Mouse (Mus musculus) intestine, embryonic 14.5 days (tissue): ENCODE measurements around the gene Vmn1r1. TPM values are rescaled to one million over a fixed set of nuclear protein-coding genes. Genes with fewer than 3 reads are reported as not detected.

ENCODE experiments used
- ATAC-seq: fragments of 200-750 bp; cut with Nextera tagmentation; replicated peaks from 2 replicates; pipeline ENCODE4 v1.8.0; 2017; ENCODE audit warnings: low read depth, moderate number of reproducible peaks, moderate TSS enrichment, moderate library complexity; ENCODE audit not compliant: low FRiP score, low TSS enrichment
- DNase-seq: peaks from one replicate; pipeline ENCODE4 v3.0.0-alpha.2; 2018; ENCODE audit warnings: low spot score
- H3K27ac ChIP-seq: fragments of 300-500 bp; sonication (generic); 2 replicates; pipeline ENCODE4 v1.5.1; 2014; ENCODE audit warnings: low read depth, mild to moderate bottlenecking, control low read depth
- H3K27me3 ChIP-seq: fragments of 300-500 bp; sonication (generic); replicated peaks from 2 replicates; pipeline ENCODE4 v1.6.1; 2014; ENCODE audit warnings: low read length, control low read depth; ENCODE audit not compliant: control insufficient read depth, insufficient read depth
- H3K36me3 ChIP-seq: fragments of 300-500 bp; sonication (generic); 2 replicates; pipeline ENCODE4 v1.6.1; 2014; ENCODE audit warnings: low read length, control low read depth; ENCODE audit not compliant: control insufficient read depth, insufficient read depth
- H3K4me1 ChIP-seq: fragments of 300-500 bp; sonication (generic); replicated peaks from 2 replicates; pipeline ENCODE4 v1.6.1; 2014; ENCODE audit warnings: low read length, control low read depth, mixed read lengths; ENCODE audit not compliant: control insufficient read depth, insufficient read depth
- H3K4me2 ChIP-seq: fragments of 300-500 bp; sonication (generic); 2 replicates; pipeline ENCODE4 v1.6.1; 2014; ENCODE audit warnings: low read length
- H3K4me3 ChIP-seq: fragments of 300-500 bp; sonication (generic); 2 replicates; pipeline ENCODE4 v1.5.1; 2014; ENCODE audit warnings: low read depth, low read length, control low read depth, mixed read lengths
- H3K9ac ChIP-seq: fragments of 300-500 bp; sonication (generic); 2 replicates; pipeline ENCODE4 v1.6.1; 2014; ENCODE audit warnings: mild to moderate bottlenecking, low read length
- H3K9me3 ChIP-seq: fragments of 300-500 bp; sonication (generic); 2 replicates; pipeline ENCODE4 v1.6.1; 2016; ENCODE audit warnings: low read length, control low read depth; ENCODE audit not compliant: control insufficient read depth
- WGBS: fragments of 180-500 bp; shearing (Covaris S2); extraction: QIAGEN DNeasy Blood & Tissue Kit; methylation state at CpG from one replicate; pipeline ENCODE4 v1.1.7; 2014; 5-methylcytosine and 5-hydroxymethylcytosine counted together
- polyA plus RNA-seq: library from polyadenylated mRNA; unstranded; fragments of >200 nt; fragmentation: Nextera tagmentation; extraction: Ambion mirVana; gene quantifications from 2 replicates; pipeline ENCODE4 v1.2.1, GENCODE M21; 2014

The Vmn1r1 gene
- polyA plus RNA-seq, 1 experiment from 2014 or later: not detected

DNA sequence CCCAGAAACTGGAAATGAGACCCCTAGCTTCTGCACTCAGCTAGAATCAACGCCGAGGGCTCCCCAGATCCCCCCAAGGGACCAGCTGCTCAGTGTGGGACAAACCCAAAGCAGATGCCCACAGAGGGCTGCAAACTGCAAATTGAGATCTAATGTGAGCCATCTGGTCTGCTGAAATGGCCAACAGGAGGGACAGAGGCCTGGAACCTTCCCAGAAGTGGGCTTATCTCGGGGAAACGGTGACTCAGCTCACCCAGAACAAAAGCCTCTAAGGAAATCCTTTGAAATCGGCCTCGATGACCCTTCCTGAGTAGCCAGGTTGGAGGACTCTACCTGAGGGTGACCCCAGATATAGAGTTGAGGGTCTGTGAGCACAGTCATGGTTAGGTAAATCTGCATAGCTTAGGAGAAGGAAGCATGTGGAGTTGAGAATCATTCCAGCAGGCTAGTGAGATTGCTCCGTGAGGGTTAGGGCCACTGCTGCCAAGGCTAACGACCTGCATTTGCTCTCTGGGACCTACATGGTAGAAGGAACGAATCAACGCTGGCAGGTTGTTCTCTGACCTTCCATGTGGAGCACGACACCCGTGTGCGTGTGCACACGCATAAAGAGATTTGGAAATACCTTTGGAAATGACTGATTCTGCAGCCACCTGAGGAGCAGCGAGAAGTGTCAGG lies 53.4 kb downstream of the Vmn1r1 start:
- Histone ChIP-seq H3K9ac (no peak overlapping the region), H3K27ac (no peak overlapping the region), H3K36me3 (no peaks in the 10 kb centered on the region), H3K4me2 (no peak overlapping the region), H3K9me3 (no peaks in the 10 kb centered on the region), H3K27me3 (no peaks in the 10 kb centered on the region), H3K4me3 (no peak overlapping the region), H3K4me1 (peaks cover 10% of the 10 kb centered on the region)
- ATAC-seq (no peak), DNase-seq (no peak)
- 74% methylated on average over 15 of the region's 15 CpGs for whole genome bisulfite sequencing

DNA sequence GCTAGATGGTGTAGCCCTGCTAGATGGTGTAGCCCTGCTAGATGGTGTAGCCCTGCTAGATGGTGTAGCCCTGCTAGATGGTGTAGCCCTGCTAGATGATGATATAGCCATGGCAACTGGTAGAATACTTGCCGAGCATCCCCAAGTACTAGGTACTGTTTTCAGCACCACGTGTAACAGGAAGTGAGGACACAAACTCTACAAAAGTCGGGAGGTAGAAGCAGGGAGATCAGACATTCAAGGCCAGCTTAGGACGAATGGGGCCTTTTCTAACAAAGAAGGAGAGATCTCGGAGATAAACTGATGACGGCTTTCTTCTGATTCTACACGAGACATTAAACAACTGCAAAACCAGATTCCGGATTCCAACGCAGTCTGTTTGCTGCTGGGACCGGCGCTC lies 54.1 kb downstream of the Vmn1r1 start:
- H3K4me2 ChIP-seq: no peak overlapping the region
- H3K27ac ChIP-seq: no peak overlapping the region
- 87% methylated on average over 11 of the region's 11 CpGs for WGBS
- no peaks in the 10 kb centered on the region for H3K36me3 ChIP-seq
- peaks cover 10% of the 10 kb centered on the region for H3K4me1 ChIP-seq
- no peaks in the 10 kb centered on the region for H3K27me3 ChIP-seq
- H3K4me3 ChIP-seq: no peak overlapping the region
- no peaks in the 10 kb centered on the region for H3K9me3 ChIP-seq
- H3K9ac ChIP-seq: no peak overlapping the region
- ATAC-seq: no peak
- no peak for DNase-seq

DNA sequence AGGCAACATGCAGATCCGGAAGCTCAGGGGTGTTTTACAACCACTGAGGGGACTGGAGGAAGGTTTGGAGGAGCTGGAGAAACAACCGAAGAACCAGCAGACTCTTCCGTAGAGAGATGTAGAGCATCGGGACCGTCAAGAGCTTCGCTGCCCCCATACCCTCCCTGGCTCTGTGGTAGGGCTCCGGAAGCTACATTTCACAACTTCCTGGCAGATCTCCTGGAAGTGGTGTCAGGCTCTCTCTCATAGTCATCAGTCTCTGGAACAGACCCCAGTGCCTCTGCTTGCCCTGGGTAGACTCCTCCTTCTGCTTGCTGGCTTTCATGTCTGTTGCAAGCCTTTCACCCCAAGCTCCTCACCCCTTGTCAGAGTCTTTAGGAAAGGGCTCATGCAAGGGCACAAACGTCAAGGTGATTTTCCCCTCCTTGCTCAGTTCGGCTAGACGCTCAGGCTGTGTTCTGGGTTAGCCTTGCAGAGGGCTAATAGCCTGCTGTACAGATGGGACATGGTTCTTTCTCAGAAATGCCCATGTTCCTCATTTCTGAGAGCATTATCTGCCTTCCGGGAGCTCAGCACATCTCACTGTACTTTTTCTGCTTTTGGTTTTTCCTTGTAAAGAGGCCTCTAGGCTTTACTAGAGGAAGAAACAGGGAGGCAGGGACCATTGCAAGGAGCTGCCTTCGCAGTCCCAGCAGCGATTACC lies 55.7 kb downstream of the Vmn1r1 start:
- DNase-seq: no peak

GRCm38 (mm10) chr1:182107251-182107650 lies 57.0 kb downstream of the Vmn1r1 start:
- H3K4me3 ChIP-seq: no peak overlapping the region
- no peak overlapping the region for H3K27ac ChIP-seq
- no peak overlapping the region for H3K9ac ChIP-seq
- H3K27me3 ChIP-seq: no peaks in the 10 kb centered on the region
- no peaks in the 10 kb centered on the region for H3K36me3 ChIP-seq
- 77% methylated on average over 9 of the region's 9 CpGs for WGBS
- H3K9me3 ChIP-seq: no peaks in the 10 kb centered on the region
- H3K4me2 ChIP-seq: no peak overlapping the region
- no peak for DNase-seq
- no peak for ATAC-seq
- peaks cover 10% of the 10 kb centered on the region; the same call in 1 of the 2 replicates for H3K4me1 ChIP-seq

More for the DNA sequence above, 55.7 kb downstream of the Vmn1r1 start:
- ATAC-seq: no peak
- Histone ChIP-seq H3K4me2 (no peak overlapping the region), H3K9me3 (no peaks in the 10 kb centered on the region), H3K27me3 (no peaks in the 10 kb centered on the region), H3K4me1 (peaks cover 10% of the 10 kb centered on the region; the same call in 1 of the 2 replicates), H3K27ac (no peak overlapping the region), H3K4me3 (no peak overlapping the region), H3K36me3 (no peaks in the 10 kb centered on the region), H3K9ac (no peak overlapping the region)
- WGBS: 63% methylated on average over 13 of the region's 13 CpGs

GRCm38 (mm10) chr1:182105023-182105422 lies 59.3 kb downstream of the Vmn1r1 start:
- DNase-seq (no peak), ATAC-seq (no peak)
- no peak overlapping the region for H3K4me2 ChIP-seq
- H3K27ac ChIP-seq: no peak overlapping the region
- H3K4me1 ChIP-seq: peaks cover 5% of the 10 kb centered on the region; the same call in 1 of the 2 replicates
- no peaks in the 10 kb centered on the region for H3K9me3 ChIP-seq
- no peaks in the 10 kb centered on the region for H3K36me3 ChIP-seq
- no peaks in the 10 kb centered on the region for H3K27me3 ChIP-seq
- WGBS: 40% methylated on average over 3 of the region's 3 CpGs
- H3K4me3 ChIP-seq: no peak overlapping the region
- H3K9ac ChIP-seq: no peak overlapping the region

Other genes with a start within 250 kb of the Vmn1r1 start
- gene Enah, start 144.5 kb downstream of the Vmn1r1 start, polyA plus RNA-seq: 24.4 and 24.9 TPM in 2 replicates
- gene Srp9, start 39.7 kb downstream of the Vmn1r1 start, polyA plus RNA-seq: 134 and 142 TPM in 2 replicates
- gene Degs1, start 118.3 kb upstream of the Vmn1r1 start, polyA plus RNA-seq: 119 and 126 TPM in 2 replicates
- gene Fbxo28, start 177.1 kb upstream of the Vmn1r1 start, polyA plus RNA-seq: 20.9 and 22.6 TPM in 2 replicates
- gene Trp53bp2, start 244.7 kb upstream of the Vmn1r1 start, polyA plus RNA-seq: 26.9 and 27.5 TPM in 2 replicates